Mouse (Mus musculus): ENCODE measurements around the gene Id1.

GRCm38 (mm10) chr2:152780466-152780865, 44.4 kb downstream of the Id1 start:
- TF ChIP-seq CTCF (conservative IDR thresholded peaks at IDR 0.05 in 1 of 2, IDR thresholded peaks at IDR 0.05 in 1 of 2; ENCODE audit: low read depth in 2 of 2, low read length in 2 of 2) (no peak), TBP (conservative IDR thresholded peaks at IDR 0.05; ENCODE audit: low read depth, low read length) (no peak), SMC3 (IDR thresholded peaks at IDR 0.05; ENCODE audit: low read depth, low read length) (no peak), POLR2A (IDR thresholded peaks at IDR 0.05; ENCODE audit: low read depth, low read length) (no peak), NELFE (IDR thresholded peaks at IDR 0.05; ENCODE audit: low read depth, low read length) (no peak), EP300 (IDR thresholded peaks at IDR 0.05; ENCODE audit: low read length) (no peak), MYC (IDR thresholded peaks at IDR 0.05; ENCODE audit: low read depth, low read length) (no peak), ZNF384 (IDR thresholded peaks at IDR 0.05; ENCODE audit: low read depth, low read length) (no peak), MAFK (IDR thresholded peaks at IDR 0.05; ENCODE audit: insufficient replicate concordance, low read length) (no peak), HCFC1 (IDR thresholded peaks at IDR 0.05; ENCODE audit: low read depth, low read length) (no peak), TCF12 (IDR thresholded peaks at IDR 0.05; ENCODE audit: low read depth, low read length) (no peak), CHD2 (IDR thresholded peaks at IDR 0.05; ENCODE audit: low read length) (no peak)
